Mouse (Mus musculus): Measurements from ENCODE around the gene Ndst4.

- TF ChIP-seq POLR2A (IDR thresholded peaks at IDR 0.05; ENCODE audit: borderline replicate concordance, extremely low read depth, insufficient read depth, insufficient read length, poor library complexity, severe bottlenecking) = no peak
- TF ChIP-seq CTCF (IDR thresholded peaks at IDR 0.05; ENCODE audit: borderline replicate concordance, extremely low read depth, insufficient read depth, insufficient read length) = no peak
These were observed 228.4 kb downstream of the Ndst4 start for GRCm38 (mm10) chr3:125632233-125632632.

Measured in brain, embryonic 14.5 days (tissue).